Mouse (Mus musculus) cerebellum, adult 2 months (tissue): ENCODE data around the gene Chit1. TPM values are rescaled to one million over a fixed set of nuclear protein-coding genes. Genes with fewer than 3 reads are reported as not detected.

Source experiments
- DNase-seq, 2 experiments: peaks; one replicate each; pipeline ENCODE4 v3.0.0; 2021
- H3K27ac ChIP-seq: fragments of 200-500 bp; 2 replicates; pipeline ENCODE4 v1.5.1; 2012; ENCODE audit warnings: low read length, control low read depth, inconsistent platforms; ENCODE audit not compliant: insufficient read depth
- H3K27me3 ChIP-seq: fragments of 200-500 bp; 2 replicates; pipeline ENCODE4 v1.6.1; 2012; ENCODE audit warnings: inconsistent platforms, mild to moderate bottlenecking, low read length, moderate library complexity; ENCODE audit not compliant: control insufficient read depth, insufficient read depth
- H3K4me1 ChIP-seq: fragments of 200-500 bp; 2 replicates; pipeline ENCODE4 v1.6.1; 2011; ENCODE audit warnings: low read length; ENCODE audit not compliant: control insufficient read depth, insufficient read depth
- H3K4me3 ChIP-seq: fragments of 200-500 bp; replicated peaks from 2 replicates; pipeline ENCODE3; 2011; ENCODE audit warnings: mild to moderate bottlenecking, low read depth, low read length, control low read depth; ENCODE audit not compliant: insufficient read depth
- CTCF ChIP-seq: fragments of 200-500 bp; IDR thresholded peaks from 2 replicates; pipeline ENCODE4 v1.5.1; 2011; ENCODE audit warnings: low read depth, mild to moderate bottlenecking, control low read depth, low read length, moderate library complexity, borderline replicate concordance; ENCODE audit not compliant: insufficient read depth
- POLR2A ChIP-seq: fragments of 200-500 bp; IDR thresholded peaks from 2 replicates; pipeline ENCODE4 v1.6.1; 2011; ENCODE audit warnings: low read length, control low read depth, borderline replicate concordance; ENCODE audit not compliant: insufficient read depth
- WGBS: fragments of 180-500 bp; shearing (Covaris S2); methylation state at CpG from one replicate; pipeline ENCODE4 v1.1.7; 2018; 5-methylcytosine and 5-hydroxymethylcytosine counted together
- polyA plus RNA-seq: library from polyadenylated mRNA; depleted of rRNA; stranded (reverse); fragments of >200 nt; gene quantifications from 2 replicates; pipeline ENCODE4 v1.2.3, GENCODE M21; 2012; rRNA removed

Gene Chit1
- polyA plus RNA-seq, 1 experiment = not detected

DNA sequence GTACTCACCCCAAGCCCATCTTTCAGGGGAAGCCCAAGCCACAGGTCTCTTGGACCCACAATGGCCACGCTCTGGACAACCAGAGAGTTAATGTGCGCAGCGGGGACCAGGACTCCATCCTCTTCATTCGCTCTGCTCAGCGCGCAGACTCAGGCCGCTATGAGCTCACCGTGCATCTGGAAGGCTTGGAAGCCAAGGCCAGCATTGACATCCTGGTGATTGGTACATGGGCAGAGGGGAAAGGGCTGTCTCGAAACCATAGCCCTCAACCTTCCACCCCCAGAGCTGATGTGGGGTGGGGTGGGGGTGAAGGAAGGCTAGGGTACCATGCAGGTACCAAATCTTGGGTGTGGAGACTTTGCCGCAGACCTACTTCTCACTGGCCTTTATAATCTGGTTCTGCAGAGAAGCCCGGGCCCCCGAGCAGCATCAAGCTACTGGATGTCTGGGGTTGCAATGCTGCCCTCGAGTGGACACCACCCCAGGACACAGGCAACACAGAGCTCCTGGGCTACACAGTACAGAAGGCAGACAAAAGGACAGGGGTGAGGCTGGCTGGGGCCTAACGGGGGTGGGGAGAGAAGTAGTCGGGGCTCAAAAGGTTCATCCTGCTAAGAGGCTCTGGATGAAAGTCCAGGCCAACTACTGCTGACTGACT, 86.4 kb downstream of the Chit1 start:
- 81% methylated on average over 15 of the region's 15 CpGs for WGBS
- Histone ChIP-seq H3K4me3 (no peak overlapping the region), H3K4me1 (peaks cover 34% of the 10 kb centered on the region), H3K27ac (no peak overlapping the region), H3K27me3 (no peaks in the 10 kb centered on the region)
- DNase-seq = peak; percentile 25 to 32
- no peak for TF ChIP-seq POLR2A
- no peak; the same call in 1 of the 2 replicates for TF ChIP-seq CTCF

- TF ChIP-seq POLR2A = no peak
- TF ChIP-seq CTCF = no peak
- no peak overlapping the region for H3K27ac ChIP-seq
- DNase-seq = no peak
- no peak overlapping the region for H3K4me3 ChIP-seq
- WGBS = 83% methylated on average over 12 of the region's 12 CpGs
- peaks cover 37% of the 10 kb centered on the region for H3K4me1 ChIP-seq
- H3K27me3 ChIP-seq = no peaks in the 10 kb centered on the region
Observed at GRCm38 (mm10) chr1:134198197-134198995, 87.4 kb downstream of the Chit1 start.

GRCm38 (mm10) chr1:134200481-134200880, 89.4 kb downstream of the Chit1 start:
- Histone ChIP-seq H3K27me3 (no peaks in the 10 kb centered on the region), H3K4me3 (no peak overlapping the region), H3K27ac (no peak overlapping the region), H3K4me1 (peaks cover 27% of the 10 kb centered on the region)
- 52% methylated on average over 2 of the region's 2 CpGs for WGBS
- TF ChIP-seq POLR2A (no peak), CTCF (no peak)
- DNase-seq = no peak

Other genes starting within 250 kb of the Chit1 start
- gene Optc, start 203.2 kb upstream of the Chit1 start, polyA plus RNA-seq = 2.2 and 2.4 TPM in 2 replicates
- 7.5 and 10.6 TPM in 2 replicates for gene Prelp, start 189.8 kb upstream of the Chit1 start, polyA plus RNA-seq
- gene Fmod, start 74.0 kb upstream of the Chit1 start, polyA plus RNA-seq = 7.5 and 10.8 TPM in 2 replicates
- gene Btg2, start 32.1 kb upstream of the Chit1 start, polyA plus RNA-seq = 11.9 and 15.3 TPM in 2 replicates
- 19.8 and 24.2 TPM in 2 replicates for gene Chil1, start 70.9 kb downstream of the Chit1 start, polyA plus RNA-seq
- 0.14 and 0.18 TPM in 2 replicates for gene Mybph, start 82.2 kb downstream of the Chit1 start, polyA plus RNA-seq
- 154 and 160 TPM in 2 replicates for gene Adora1, start 124.2 kb downstream of the Chit1 start, polyA plus RNA-seq
- 0.06 TPM in 1 of 2 replicates, not detected in the other for gene Myog, start 178.7 kb downstream of the Chit1 start, polyA plus RNA-seq
- 192 and 220 TPM in 2 replicates for gene Ppfia4, start 221.7 kb downstream of the Chit1 start, polyA plus RNA-seq